Mouse (Mus musculus): Measurements from ENCODE around the gene Pcbp3. TPM values are rescaled to one million over a fixed set of nuclear protein-coding genes. Genes with fewer than 3 reads are reported as not detected.

The Pcbp3 gene
- polyA plus RNA-seq, 1 experiment from 2014 or later, result 45.8 TPM

DNA sequence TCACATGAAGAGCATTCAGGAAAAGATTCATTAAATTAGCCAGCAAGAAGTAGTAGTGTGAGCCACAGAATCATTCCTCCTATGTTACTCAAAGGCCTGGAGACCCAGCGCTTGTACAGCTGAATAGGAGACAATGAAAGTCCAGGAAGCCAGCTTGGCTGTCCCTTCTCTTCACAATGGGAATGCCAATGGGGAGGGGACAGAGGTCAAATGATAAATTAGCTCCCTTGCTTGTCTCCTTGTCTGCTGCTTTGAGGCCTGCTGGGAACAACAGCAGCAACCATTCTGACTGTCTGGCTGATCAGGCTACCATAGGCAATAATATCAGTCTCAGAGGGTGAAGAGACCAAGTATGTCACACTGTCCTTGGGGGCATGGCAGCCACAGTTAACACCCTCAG, 130.5 kb downstream of the Pcbp3 start:
- Histone ChIP-seq H3K9me3 (ENCODE audit: control insufficient read depth, low read length) (no peaks in the 10 kb centered on the region), H3K27ac (ENCODE audit: low read depth, low read length) (no peak overlapping the region), H3K9ac (replicated peaks; ENCODE audit: low read depth, low read length) (no peak overlapping the region), H3K4me2 (ENCODE audit: low read depth, low read length) (no peak overlapping the region), H3K36me3 (ENCODE audit: control insufficient read depth, insufficient read depth, low read length) (no peaks in the 10 kb centered on the region), H3K4me1 (ENCODE audit: control insufficient read depth, insufficient read depth, low read length) (no peaks in the 10 kb centered on the region), H3K4me3 (ENCODE audit: low read depth, low read length) (no peak overlapping the region), H3K27me3 (ENCODE audit: control insufficient read depth, insufficient read depth, low read length) (no peaks in the 10 kb centered on the region)
- no peak for ATAC-seq (ENCODE audit: low read depth)
- WGBS, result 16% methylated on average over 1 of the region's 1 CpGs

DNA sequence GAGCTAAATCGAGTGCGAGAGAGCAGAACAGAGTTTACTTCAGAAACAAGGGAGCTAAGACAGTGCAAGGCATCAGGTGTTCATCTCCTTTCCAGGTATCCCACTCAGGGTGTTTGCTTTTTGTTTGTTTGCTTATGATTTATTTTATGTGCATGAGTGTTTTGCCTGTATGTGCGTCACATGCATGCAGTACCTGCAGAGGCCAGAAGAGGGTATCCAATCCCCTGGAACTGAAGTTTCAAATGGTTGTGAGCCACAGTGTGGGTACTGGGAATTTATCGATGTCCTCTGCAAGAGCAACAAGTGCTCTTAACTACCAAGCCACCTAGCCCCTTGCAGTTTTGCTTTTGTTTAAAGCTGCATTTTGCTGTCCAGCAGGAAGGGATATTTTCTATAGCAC, 132.8 kb downstream of the Pcbp3 start:
- Histone ChIP-seq H3K9ac (replicated peaks; ENCODE audit: low read depth, low read length) (no peak overlapping the region), H3K27me3 (ENCODE audit: control insufficient read depth, insufficient read depth, low read length) (no peaks in the 10 kb centered on the region), H3K36me3 (ENCODE audit: control insufficient read depth, insufficient read depth, low read length) (no peaks in the 10 kb centered on the region), H3K27ac (ENCODE audit: low read depth, low read length) (no peak overlapping the region), H3K4me2 (ENCODE audit: low read depth, low read length) (no peak overlapping the region), H3K4me3 (ENCODE audit: low read depth, low read length) (no peak overlapping the region), H3K9me3 (ENCODE audit: control insufficient read depth, low read length) (no peaks in the 10 kb centered on the region), H3K4me1 (ENCODE audit: control insufficient read depth, insufficient read depth, low read length) (no peaks in the 10 kb centered on the region)
- WGBS, result 98% methylated on average over 4 of the region's 4 CpGs
- ATAC-seq (ENCODE audit: low read depth), result no peak

DNA sequence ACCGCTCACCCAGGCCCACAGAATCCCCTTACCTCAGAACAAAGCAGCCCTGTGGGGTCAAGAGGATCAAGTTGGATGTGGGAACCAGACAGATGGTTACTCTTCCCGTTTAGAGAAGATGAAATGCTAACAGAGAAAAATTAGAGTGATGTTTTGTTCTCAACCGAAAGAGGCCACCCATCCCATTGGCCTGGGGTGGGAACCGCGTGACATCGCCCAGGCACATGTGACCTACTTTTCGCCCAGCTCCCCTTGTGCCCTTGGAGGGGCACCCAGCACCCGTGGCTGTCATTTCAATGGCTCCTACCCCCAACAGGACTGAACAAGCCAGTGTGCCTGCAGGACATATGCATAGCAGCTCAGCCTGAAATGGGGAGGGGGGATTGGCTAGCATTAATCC, 139.0 kb downstream of the Pcbp3 start:
- WGBS, result 95% methylated on average over 8 of the region's 8 CpGs
- H3K9ac ChIP-seq (replicated peaks; ENCODE audit: low read depth, low read length), result no peak overlapping the region
- H3K27ac ChIP-seq (ENCODE audit: low read depth, low read length), result no peak overlapping the region
- ATAC-seq (ENCODE audit: low read depth), result no peak
- no peaks in the 10 kb centered on the region for H3K4me1 ChIP-seq (ENCODE audit: control insufficient read depth, insufficient read depth, low read length)
- no peaks in the 10 kb centered on the region for H3K9me3 ChIP-seq (ENCODE audit: control insufficient read depth, low read length)
- H3K4me2 ChIP-seq (ENCODE audit: low read depth, low read length), result no peak overlapping the region
- H3K36me3 ChIP-seq (ENCODE audit: control insufficient read depth, insufficient read depth, low read length), result no peaks in the 10 kb centered on the region
- no peak overlapping the region for H3K4me3 ChIP-seq (ENCODE audit: low read depth, low read length)
- H3K27me3 ChIP-seq (ENCODE audit: control insufficient read depth, insufficient read depth, low read length), result no peaks in the 10 kb centered on the region

DNA sequence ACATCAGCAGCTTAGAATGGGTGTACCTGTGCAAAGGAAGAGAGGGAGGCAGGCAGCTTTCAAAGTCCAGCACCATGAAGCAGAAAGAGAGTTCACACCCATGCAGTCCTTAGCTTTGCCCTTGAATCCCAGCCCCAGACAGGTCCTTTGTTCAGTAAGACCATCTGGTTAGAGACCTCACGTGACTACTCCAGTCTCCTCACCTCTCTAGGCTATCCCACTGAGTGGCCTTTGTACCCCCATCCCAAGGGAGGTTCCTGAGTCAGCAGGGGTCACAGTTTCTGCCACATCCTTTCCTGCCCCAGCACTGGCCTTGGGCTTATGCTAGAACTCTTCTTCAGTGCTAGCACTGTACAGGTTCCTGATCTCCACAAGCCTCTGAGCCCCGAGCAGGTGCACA, 142.4 kb downstream of the Pcbp3 start:
- no peaks in the 10 kb centered on the region for H3K4me1 ChIP-seq (ENCODE audit: control insufficient read depth, insufficient read depth, low read length)
- H3K27me3 ChIP-seq (ENCODE audit: control insufficient read depth, insufficient read depth, low read length), result no peaks in the 10 kb centered on the region
- no peak for ATAC-seq (ENCODE audit: low read depth)
- H3K9ac ChIP-seq (replicated peaks; ENCODE audit: low read depth, low read length), result no peak overlapping the region
- H3K27ac ChIP-seq (ENCODE audit: low read depth, low read length), result no peak overlapping the region
- 71% methylated on average over 2 of the region's 2 CpGs for WGBS
- H3K9me3 ChIP-seq (ENCODE audit: control insufficient read depth, low read length), result no peaks in the 10 kb centered on the region
- no peak overlapping the region for H3K4me3 ChIP-seq (ENCODE audit: low read depth, low read length)
- H3K4me2 ChIP-seq (ENCODE audit: low read depth, low read length), result no peak overlapping the region
- H3K36me3 ChIP-seq (ENCODE audit: control insufficient read depth, insufficient read depth, low read length), result no peaks in the 10 kb centered on the region

DNA sequence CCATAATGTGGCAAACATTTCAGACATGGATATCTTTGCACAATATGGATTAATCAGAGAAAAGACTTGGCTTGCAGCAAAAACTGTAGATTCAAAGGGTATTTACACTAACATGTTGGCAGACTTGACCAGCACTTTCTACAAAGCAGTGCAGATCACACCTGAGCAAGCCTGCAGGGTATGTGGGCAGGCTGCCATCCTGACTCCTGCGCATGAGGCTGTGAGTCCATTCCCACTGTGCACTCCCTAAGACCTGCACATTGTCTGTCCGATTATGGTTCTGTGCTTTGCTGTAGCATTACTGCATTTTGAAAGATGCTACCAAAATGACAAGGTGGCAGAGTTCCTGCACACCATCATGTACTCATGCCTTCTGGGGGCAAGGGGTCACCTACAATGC, 143.3 kb downstream of the Pcbp3 start:
- Histone ChIP-seq H3K4me3 (ENCODE audit: low read depth, low read length) (no peak overlapping the region), H3K4me1 (ENCODE audit: control insufficient read depth, insufficient read depth, low read length) (no peaks in the 10 kb centered on the region), H3K36me3 (ENCODE audit: control insufficient read depth, insufficient read depth, low read length) (no peaks in the 10 kb centered on the region), H3K27me3 (ENCODE audit: control insufficient read depth, insufficient read depth, low read length) (no peaks in the 10 kb centered on the region), H3K4me2 (ENCODE audit: low read depth, low read length) (no peak overlapping the region), H3K27ac (ENCODE audit: low read depth, low read length) (no peak overlapping the region), H3K9ac (replicated peaks; ENCODE audit: low read depth, low read length) (no peak overlapping the region), H3K9me3 (ENCODE audit: control insufficient read depth, low read length) (no peaks in the 10 kb centered on the region)
- no peak for ATAC-seq (ENCODE audit: low read depth)
- WGBS, result 93% methylated on average over 2 of the region's 2 CpGs

DNA sequence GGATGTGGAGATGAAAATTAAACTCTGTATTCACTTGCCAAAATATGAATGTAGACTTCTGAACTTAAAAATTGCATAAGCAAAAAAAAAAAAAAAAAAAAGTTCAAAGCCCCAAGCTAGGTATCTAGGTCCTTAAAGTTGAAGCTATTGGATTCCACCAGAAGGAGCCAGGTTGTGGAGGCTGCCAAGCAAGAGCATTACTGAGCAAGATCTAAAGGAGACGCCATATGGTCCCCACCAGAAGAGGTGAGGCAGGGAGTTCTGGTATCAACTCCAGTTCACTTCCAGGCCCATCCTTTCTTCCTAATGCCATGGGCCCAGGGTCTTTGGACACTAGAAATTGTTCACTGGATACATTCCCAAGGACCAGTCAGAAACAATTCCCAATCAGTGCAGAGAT, 144.8 kb downstream of the Pcbp3 start:
- H3K36me3 ChIP-seq (ENCODE audit: control insufficient read depth, insufficient read depth, low read length), result no peaks in the 10 kb centered on the region
- no peak overlapping the region for H3K4me2 ChIP-seq (ENCODE audit: low read depth, low read length)
- 85% methylated on average over 1 of the region's 1 CpGs for WGBS
- ATAC-seq (ENCODE audit: low read depth), result no peak
- H3K27me3 ChIP-seq (ENCODE audit: control insufficient read depth, insufficient read depth, low read length), result no peaks in the 10 kb centered on the region
- no peak overlapping the region for H3K4me3 ChIP-seq (ENCODE audit: low read depth, low read length)
- no peaks in the 10 kb centered on the region for H3K4me1 ChIP-seq (ENCODE audit: control insufficient read depth, insufficient read depth, low read length)
- H3K9ac ChIP-seq (replicated peaks; ENCODE audit: low read depth, low read length), result no peak overlapping the region
- no peak overlapping the region for H3K27ac ChIP-seq (ENCODE audit: low read depth, low read length)
- no peaks in the 10 kb centered on the region for H3K9me3 ChIP-seq (ENCODE audit: control insufficient read depth, low read length)

DNA sequence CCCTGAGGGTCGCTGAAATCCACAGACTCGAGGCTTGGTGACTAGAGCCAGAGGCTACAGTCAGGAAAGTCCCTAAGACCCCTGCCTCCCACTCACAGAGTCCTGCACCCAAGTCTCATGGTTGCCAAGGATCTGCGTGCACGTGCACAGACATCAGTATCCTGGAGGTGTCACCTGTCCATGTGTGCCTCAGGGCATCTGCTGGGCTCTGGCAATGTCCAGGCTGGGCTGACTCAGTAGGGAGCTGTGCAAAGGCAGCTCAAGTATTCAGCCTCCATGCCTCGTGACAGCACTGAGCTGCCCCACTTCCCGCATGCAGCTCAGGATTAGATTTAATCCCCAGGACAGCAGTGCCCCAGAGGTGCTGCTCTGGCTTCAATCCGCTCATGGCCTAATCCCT, 145.3 kb downstream of the Pcbp3 start:
- Histone ChIP-seq H3K27ac (ENCODE audit: low read depth, low read length) (no peak overlapping the region), H3K4me1 (ENCODE audit: control insufficient read depth, insufficient read depth, low read length) (no peaks in the 10 kb centered on the region), H3K36me3 (ENCODE audit: control insufficient read depth, insufficient read depth, low read length) (no peaks in the 10 kb centered on the region), H3K4me2 (ENCODE audit: low read depth, low read length) (no peak overlapping the region), H3K4me3 (ENCODE audit: low read depth, low read length) (no peak overlapping the region), H3K9ac (replicated peaks; ENCODE audit: low read depth, low read length) (no peak overlapping the region), H3K27me3 (ENCODE audit: control insufficient read depth, insufficient read depth, low read length) (no peaks in the 10 kb centered on the region), H3K9me3 (ENCODE audit: control insufficient read depth, low read length) (no peaks in the 10 kb centered on the region)
- ATAC-seq (ENCODE audit: low read depth), result no peak
- 54% methylated on average over 7 of the region's 7 CpGs for WGBS

DNA sequence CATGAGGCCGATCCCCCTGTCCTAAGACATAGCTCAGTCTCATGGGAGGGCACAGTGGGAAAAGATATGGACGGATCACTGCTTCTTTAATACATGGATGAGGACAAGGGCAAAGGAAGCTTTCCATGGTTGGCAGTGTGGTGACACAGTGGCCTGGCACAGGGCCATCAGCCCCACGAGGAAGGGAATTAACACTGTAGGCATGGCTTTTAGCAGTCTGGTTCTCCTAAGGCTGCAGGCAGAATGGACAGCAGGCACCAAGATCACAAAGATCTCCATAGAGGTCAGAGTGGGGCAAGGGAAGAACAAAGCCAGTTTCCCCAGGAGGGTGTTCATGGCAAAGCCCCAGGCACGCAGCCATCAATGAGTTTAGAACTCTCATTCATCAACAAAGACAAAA, 146.2 kb downstream of the Pcbp3 start:
- Histone ChIP-seq H3K27ac (ENCODE audit: low read depth, low read length) (no peak overlapping the region), H3K9me3 (ENCODE audit: control insufficient read depth, low read length) (no peaks in the 10 kb centered on the region), H3K4me1 (ENCODE audit: control insufficient read depth, insufficient read depth, low read length) (no peaks in the 10 kb centered on the region), H3K27me3 (ENCODE audit: control insufficient read depth, insufficient read depth, low read length) (no peaks in the 10 kb centered on the region), H3K9ac (replicated peaks; ENCODE audit: low read depth, low read length) (no peak overlapping the region), H3K4me3 (ENCODE audit: low read depth, low read length) (no peak overlapping the region), H3K36me3 (ENCODE audit: control insufficient read depth, insufficient read depth, low read length) (no peaks in the 10 kb centered on the region), H3K4me2 (ENCODE audit: low read depth, low read length) (no peak overlapping the region)
- 51% methylated on average over 4 of the region's 4 CpGs for WGBS
- no peak for ATAC-seq (ENCODE audit: low read depth)

DNA sequence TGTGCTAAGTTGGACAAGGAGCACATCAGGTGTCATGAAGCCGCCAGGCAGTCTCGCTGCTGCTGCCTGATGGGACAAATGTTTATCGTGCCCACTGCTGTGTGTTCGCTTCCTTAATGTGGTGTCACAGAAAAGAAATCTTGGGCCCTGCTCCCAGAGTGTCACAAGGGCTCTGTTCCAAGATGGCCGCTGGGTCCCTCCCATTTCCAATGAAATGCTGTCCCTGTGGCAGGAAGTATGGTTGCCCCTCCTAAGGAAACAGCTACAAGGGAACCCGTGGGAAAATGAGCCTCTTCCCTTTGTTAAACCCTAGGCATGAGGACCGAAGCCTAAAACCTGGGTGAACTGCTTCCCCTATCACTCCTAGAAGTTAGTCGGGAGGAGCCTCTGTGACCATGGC, 146.9 kb downstream of the Pcbp3 start:
- no peak for ATAC-seq (ENCODE audit: low read depth)
- Histone ChIP-seq H3K36me3 (ENCODE audit: control insufficient read depth, insufficient read depth, low read length) (no peaks in the 10 kb centered on the region), H3K9ac (replicated peaks; ENCODE audit: low read depth, low read length) (no peak overlapping the region), H3K27ac (ENCODE audit: low read depth, low read length) (no peak overlapping the region), H3K9me3 (ENCODE audit: control insufficient read depth, low read length) (no peaks in the 10 kb centered on the region), H3K4me1 (ENCODE audit: control insufficient read depth, insufficient read depth, low read length) (peaks cover 3% of the 10 kb centered on the region; the same call in 1 of the 2 replicates), H3K27me3 (ENCODE audit: control insufficient read depth, insufficient read depth, low read length) (no peaks in the 10 kb centered on the region), H3K4me3 (ENCODE audit: low read depth, low read length) (no peak overlapping the region), H3K4me2 (ENCODE audit: low read depth, low read length) (no peak overlapping the region)
- WGBS, result 92% methylated on average over 8 of the region's 8 CpGs
